Mouse (Mus musculus) embryonic facial prominence, embryonic 13.5 days (tissue): ENCODE measurements around the gene Ffar1. TPM values are rescaled to one million over a fixed set of nuclear protein-coding genes. Genes with fewer than 3 reads are reported as not detected.
"Not testable (repeated sequence)": the region's sequence is repeated elsewhere in the genome, so short reads cannot be mapped to it uniquely, and the experiment has no call there.

Experiments
- ATAC-seq: fragments of 200-750 bp; cut with Nextera tagmentation; 2 replicates; pipeline ENCODE4 v1.8.0; 2017; ENCODE audit warnings: low read depth; ENCODE audit not compliant: insufficient number of reproducible peaks, insufficient read depth, low FRiP score, low TSS enrichment
- H3K27ac ChIP-seq: fragments of 300-500 bp; sonication (generic); 2 replicates; pipeline ENCODE4 v1.5.1; 2015; ENCODE audit warnings: moderate library complexity, mild to moderate bottlenecking, inconsistent platforms
- H3K27me3 ChIP-seq: fragments of 300-500 bp; sonication (generic); 2 replicates; pipeline ENCODE4 v1.6.1; 2015; ENCODE audit warnings: mild to moderate bottlenecking, inconsistent platforms
- H3K36me3 ChIP-seq: fragments of 300-500 bp; sonication (generic); 2 replicates; pipeline ENCODE4 v1.6.1; 2015; ENCODE audit warnings: mild to moderate bottlenecking, inconsistent platforms
- H3K4me1 ChIP-seq: fragments of 300-500 bp; sonication (generic); 2 replicates; pipeline ENCODE4 v1.6.1; 2015; ENCODE audit warnings: inconsistent platforms
- H3K4me2 ChIP-seq: fragments of 300-500 bp; sonication (generic); 2 replicates; pipeline ENCODE4 v1.6.1; 2015; ENCODE audit warnings: moderate library complexity, mild to moderate bottlenecking, inconsistent platforms
- H3K4me3 ChIP-seq: fragments of 300-500 bp; sonication (generic); 2 replicates; pipeline ENCODE4 v1.5.1; 2015; ENCODE audit warnings: mild to moderate bottlenecking, inconsistent platforms
- H3K9ac ChIP-seq: fragments of 300-500 bp; sonication (generic); 2 replicates; pipeline ENCODE4 v1.6.1; 2015; ENCODE audit warnings: mild to moderate bottlenecking, inconsistent platforms
- H3K9me3 ChIP-seq: fragments of 300-500 bp; sonication (generic); 2 replicates; pipeline ENCODE4 v1.6.1; 2016; ENCODE audit warnings: inconsistent platforms
- WGBS: fragments of 180-500 bp; shearing (Covaris S2); methylation state at CpG from one replicate; pipeline ENCODE4 v1.1.7; 2015; ENCODE audit warnings: mixed read lengths; 5-methylcytosine and 5-hydroxymethylcytosine counted together
- polyA plus RNA-seq: library from polyadenylated mRNA; unstranded; fragments of >200 nt; fragmentation: Nextera tagmentation; extraction: Ambion mirVana; gene quantifications from 2 replicates; pipeline ENCODE4 v1.2.1, GENCODE M21; 2015

Ffar1 gene
- polyA plus RNA-seq, 1 experiment from 2014 or later: not detected

GRCm38 (mm10) chr7:30847386-30847785 is 14.0 kb downstream of the Ffar1 start:
- Histone ChIP-seq H3K4me3 (no peak overlapping the region), H3K9me3 (no peaks in the 10 kb centered on the region), H3K27ac (no peak overlapping the region), H3K27me3 (no peaks in the 10 kb centered on the region), H3K4me2 (no peak overlapping the region), H3K4me1 (peaks cover 14% of the 10 kb centered on the region), H3K36me3 (no peaks in the 10 kb centered on the region), H3K9ac (no peak overlapping the region)
- no peak for ATAC-seq
- WGBS: 71% methylated on average over 5 of the region's 5 CpGs

GRCm38 (mm10) chr7:30846505-30847053 is 14.8 kb downstream of the Ffar1 start:
- H3K4me1 ChIP-seq: peaks cover 14% of the 10 kb centered on the region
- H3K27ac ChIP-seq: no peak overlapping the region
- no peak overlapping the region for H3K4me3 ChIP-seq
- H3K36me3 ChIP-seq: no peaks in the 10 kb centered on the region
- H3K4me2 ChIP-seq: no peak overlapping the region
- ATAC-seq: no peak
- 79% methylated on average over 2 of the region's 2 CpGs for WGBS
- H3K9ac ChIP-seq: no peak overlapping the region
- H3K27me3 ChIP-seq: no peaks in the 10 kb centered on the region
- no peaks in the 10 kb centered on the region for H3K9me3 ChIP-seq

- H3K27ac ChIP-seq: 0 out of 2 replicates have a peak overlapping the region, but pooled peaks have one; percentile 7
- no peak overlapping the region for H3K4me3 ChIP-seq
- no peaks in the 10 kb centered on the region for H3K36me3 ChIP-seq
- no peak overlapping the region for H3K4me2 ChIP-seq
- ATAC-seq: no peak
- peaks cover 14% of the 10 kb centered on the region for H3K4me1 ChIP-seq
- H3K9ac ChIP-seq: no peak overlapping the region
- no peaks in the 10 kb centered on the region for H3K9me3 ChIP-seq
- no peaks in the 10 kb centered on the region for H3K27me3 ChIP-seq
- WGBS: 42% methylated on average over 7 of the region's 7 CpGs
Observed at GRCm38 (mm10) chr7:30844676-30845297, 16.6 kb downstream of the Ffar1 start.

- Histone ChIP-seq H3K36me3 (no peaks in the 10 kb centered on the region), H3K27ac (no peak overlapping the region), H3K27me3 (no peaks in the 10 kb centered on the region), H3K4me2 (no peak overlapping the region), H3K9me3 (no peaks in the 10 kb centered on the region), H3K9ac (no peak overlapping the region), H3K4me3 (no peak overlapping the region), H3K4me1 (peaks cover 14% of the 10 kb centered on the region)
- no peak for ATAC-seq
- 78% methylated on average over 5 of the region's 5 CpGs for WGBS
Observed at GRCm38 (mm10) chr7:30842092-30842491, 19.3 kb downstream of the Ffar1 start.

- no peak for ATAC-seq
- Histone ChIP-seq H3K4me3 (no peak overlapping the region), H3K27me3 (no peaks in the 10 kb centered on the region), H3K4me2 (no peak overlapping the region), H3K4me1 (peaks cover 14% of the 10 kb centered on the region), H3K9me3 (no peaks in the 10 kb centered on the region), H3K9ac (no peak overlapping the region), H3K36me3 (no peaks in the 10 kb centered on the region), H3K27ac (no peak overlapping the region)
- 78% methylated on average over 4 of the region's 4 CpGs for WGBS
Observed at GRCm38 (mm10) chr7:30841379-30841778, 20.0 kb downstream of the Ffar1 start.

GRCm38 (mm10) chr7:30840306-30840705 is 21.1 kb downstream of the Ffar1 start:
- no peaks in the 10 kb centered on the region for H3K27me3 ChIP-seq
- H3K9ac ChIP-seq: no peak overlapping the region
- H3K4me3 ChIP-seq: no peak overlapping the region
- no peak overlapping the region for H3K27ac ChIP-seq
- H3K4me2 ChIP-seq: no peak overlapping the region
- no peak for ATAC-seq
- peaks cover 14% of the 10 kb centered on the region for H3K4me1 ChIP-seq
- WGBS: 86% methylated on average over 3 of the region's 3 CpGs
- H3K36me3 ChIP-seq: no peaks in the 10 kb centered on the region
- peaks cover 3% of the 10 kb centered on the region; the same call in 1 of the 2 replicates for H3K9me3 ChIP-seq

GRCm38 (mm10) chr7:30837277-30837676 is 24.1 kb downstream of the Ffar1 start:
- ATAC-seq: no peak
- Histone ChIP-seq H3K9me3 (peaks cover 3% of the 10 kb centered on the region; the same call in 1 of the 2 replicates), H3K4me1 (no peaks in the 10 kb centered on the region; the same call in 1 of the 2 replicates), H3K4me3 (no peak overlapping the region), H3K9ac (no peak overlapping the region), H3K36me3 (no peaks in the 10 kb centered on the region), H3K27me3 (no peaks in the 10 kb centered on the region), H3K27ac (no peak overlapping the region), H3K4me2 (no peak overlapping the region)

- not testable (repeated sequence) for H3K4me3 ChIP-seq, H3K27ac ChIP-seq, H3K9ac ChIP-seq, H3K4me2 ChIP-seq, H3K27me3 ChIP-seq, ATAC-seq, H3K36me3 ChIP-seq, H3K4me1 ChIP-seq, H3K9me3 ChIP-seq
- 52% methylated on average over 8 of the region's 11 CpGs for WGBS
Observed at GRCm38 (mm10) chr7:30832684-30833083, 28.7 kb downstream of the Ffar1 start.

- Histone ChIP-seq H3K27ac (no peak overlapping the region), H3K36me3 (no peaks in the 10 kb centered on the region), H3K27me3 (no peaks in the 10 kb centered on the region), H3K4me1 (no peaks in the 10 kb centered on the region), H3K9me3 (peaks cover 3% of the 10 kb centered on the region; the same call in 1 of the 2 replicates), H3K9ac (no peak overlapping the region), H3K4me2 (no peak overlapping the region), H3K4me3 (no peak overlapping the region)
- WGBS: 77% methylated on average over 13 of the region's 17 CpGs
- no peak for ATAC-seq
Observed at GRCm38 (mm10) chr7:30832261-30832660, 29.1 kb downstream of the Ffar1 start.

GRCm38 (mm10) chr7:30829428-30829827 is 31.9 kb downstream of the Ffar1 start:
- no peak for ATAC-seq
- no peak overlapping the region for H3K9ac ChIP-seq
- H3K9me3 ChIP-seq: no peaks in the 10 kb centered on the region
- no peaks in the 10 kb centered on the region for H3K36me3 ChIP-seq
- H3K4me3 ChIP-seq: no peak overlapping the region
- WGBS: 66% methylated on average over 3 of the region's 3 CpGs
- H3K4me2 ChIP-seq: no peak overlapping the region
- no peaks in the 10 kb centered on the region for H3K4me1 ChIP-seq
- no peaks in the 10 kb centered on the region for H3K27me3 ChIP-seq
- no peak overlapping the region for H3K27ac ChIP-seq

- H3K4me1 ChIP-seq, H3K9me3 ChIP-seq, H3K9ac ChIP-seq, H3K4me2 ChIP-seq, H3K4me3 ChIP-seq, H3K27ac ChIP-seq, ATAC-seq, H3K27me3 ChIP-seq, H3K36me3 ChIP-seq: not testable (repeated sequence)
Observed at GRCm38 (mm10) chr7:30828871-30829270, 32.5 kb downstream of the Ffar1 start.

- Histone ChIP-seq H3K9me3 (no peaks in the 10 kb centered on the region), H3K4me1 (no peaks in the 10 kb centered on the region), H3K36me3 (no peaks in the 10 kb centered on the region), H3K27me3 (no peaks in the 10 kb centered on the region), H3K4me3 (no peak overlapping the region), H3K9ac (no peak overlapping the region), H3K4me2 (no peak overlapping the region), H3K27ac (no peak overlapping the region)
- no peak for ATAC-seq
- 89% methylated on average over 10 of the region's 10 CpGs for WGBS
Observed at GRCm38 (mm10) chr7:30826660-30827059, 34.7 kb downstream of the Ffar1 start.
